Mouse (Mus musculus): ENCODE results near the gene Zfy2. TPM values are rescaled to one million over a fixed set of nuclear protein-coding genes. Genes with fewer than 3 reads are reported as not detected.

Gene Zfy2
- not detected in 2 replicates for polyA plus RNA-seq (2016; fragmentation: Nextera tagmentation; extraction: Ambion mirVana)

GRCm38 (mm10) chrY:2170309-2170708 is at the start of gene Zfy2:
TSS of gene Zfy2 (minus strand) at chrY:2170409.
- no peak within 1 kb of the TSS for H3K4me3 ChIP-seq
- no peaks in the 10 kb centered on the region for H3K4me1 ChIP-seq
- no peaks in the 10 kb centered on the region for H3K27me3 ChIP-seq (replicated peaks; ENCODE audit: low read depth, poor library complexity, severe bottlenecking)
- no peak for DNase-seq (ENCODE audit: low spot score)
- no peak within 1 kb of the TSS for H3K27ac ChIP-seq (replicated peaks)
- no peaks in the 10 kb centered on the region for H3K9me3 ChIP-seq
- no peaks in the 10 kb centered on the region for H3K36me3 ChIP-seq (replicated peaks)
- 75% methylated on average over 2 of the region's 2 CpGs for WGBS
